Mouse (Mus musculus) spleen, postnatal 4 days (tissue): Measurements from ENCODE around the gene Dclk2.

Source experiments
- DNase-seq, 2 experiments: peaks; one replicate each; pipeline ENCODE4 v3.0.0; 2022; ENCODE audit warnings: low spot score in 2 of 2

Dclk2 gene

GRCm38 (mm10) chr3:86759834-86760233 lies 160.8 kb downstream of the Dclk2 start:
- no peak for DNase-seq

GRCm38 (mm10) chr3:86759383-86759782 lies 161.3 kb downstream of the Dclk2 start:
- no peak for DNase-seq

GRCm38 (mm10) chr3:86758727-86759126 lies 161.9 kb downstream of the Dclk2 start:
- DNase-seq, result no peak

- DNase-seq, result no peak
Observed at GRCm38 (mm10) chr3:86756548-86756947, 164.1 kb downstream of the Dclk2 start.

- DNase-seq, result peak in 1 of 2 experiments; percentile 40
Observed at GRCm38 (mm10) chr3:86754595-86755557, 165.8 kb downstream of the Dclk2 start.

- DNase-seq, result peak in 1 of 2 experiments; percentile 26
Observed at GRCm38 (mm10) chr3:86754178-86754577, 166.5 kb downstream of the Dclk2 start.

GRCm38 (mm10) chr3:86750652-86751051 lies 170.0 kb downstream of the Dclk2 start:
- DNase-seq, result no peak

- DNase-seq, result no peak
Observed at GRCm38 (mm10) chr3:86745769-86746512, 174.7 kb downstream of the Dclk2 start.

- DNase-seq, result no peak
Observed at GRCm38 (mm10) chr3:86745348-86745747, 175.3 kb downstream of the Dclk2 start.

- no peak for DNase-seq
Observed at GRCm38 (mm10) chr3:86739745-86740144, 180.9 kb downstream of the Dclk2 start.

- no peak for DNase-seq
Observed at GRCm38 (mm10) chr3:86738831-86739230, 181.8 kb downstream of the Dclk2 start.
